Mouse (Mus musculus): ENCODE results near the gene Mpp3.

DNA sequence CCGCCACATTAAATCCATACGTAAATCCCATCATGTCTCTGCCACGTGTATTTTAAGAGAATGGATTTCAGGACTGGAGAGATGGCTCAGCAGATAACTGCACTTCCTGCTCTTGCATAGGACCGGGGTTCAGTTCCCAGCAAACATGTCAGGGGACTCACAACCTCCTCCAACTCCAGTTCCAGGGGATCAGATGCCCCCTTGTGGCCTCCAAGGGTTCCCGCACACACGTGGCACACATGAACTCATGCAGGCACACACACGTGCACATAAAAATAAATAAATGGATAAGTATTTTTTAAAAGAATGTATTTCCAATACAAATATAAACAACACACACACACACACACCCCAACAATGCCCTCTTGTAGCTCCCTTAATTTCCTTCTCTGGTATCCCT lies 51.3 kb downstream of the Mpp3 start:
- TF ChIP-seq CTCF (IDR thresholded peaks at IDR 0.05; ENCODE audit: low read depth) (no peak), EP300 (IDR thresholded peaks at IDR 0.05; ENCODE audit: low read depth) (no peak)
